28 mouse cellular contexts compared by ENCODE assay signal in the genomic region with DNA sequence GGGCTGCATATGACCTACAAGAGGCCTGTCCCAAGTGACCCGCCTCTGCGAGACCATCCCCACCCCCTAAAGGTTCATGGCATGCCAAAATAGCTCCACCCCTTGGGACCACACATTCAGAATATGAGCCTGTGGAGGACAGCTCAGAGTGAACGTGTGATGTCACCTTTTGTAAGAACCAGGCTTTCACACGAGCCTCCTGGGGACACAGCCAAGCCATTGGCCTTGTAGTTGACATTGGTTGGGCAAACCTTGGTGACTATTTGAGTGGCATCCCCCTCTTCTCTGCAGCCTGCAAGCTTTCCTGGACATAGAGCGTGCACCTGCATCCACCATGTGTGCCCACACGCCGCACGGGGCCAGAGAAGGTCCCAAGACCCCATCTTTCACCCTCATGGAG. TPM values are rescaled to one million over a fixed set of nuclear protein-coding genes. Genes with fewer than 3 reads are reported as not detected.
"Had no signal": no experiment of that assay in that cellular context is flagged by ENCODE, and none has a peak within 500 bp of the region (broad histone marks: within the 10 kb centered on the region; RNA-seq: fewer than 3 reads in every experiment).

No protein-coding gene starts in this region.

- H3K4me2 ChIP-seq: kidney, embryonic 15.5 days; limb, embryonic 12.5 days; limb, embryonic 15.5 days; liver, embryonic 11.5 days; lung, embryonic 14.5 days; midbrain, embryonic 15.5 days; neural tube, embryonic 12.5 days; neural tube, embryonic 15.5 days had no signal

- H3K27me3 ChIP-seq: limb, embryonic 15.5 days; midbrain, embryonic 15.5 days; neural tube, embryonic 12.5 days; neural tube, embryonic 15.5 days had no signal

- H3K27ac ChIP-seq: kidney, embryonic 15.5 days; limb, embryonic 12.5 days; limb, embryonic 15.5 days; liver, embryonic 14.5 days; macrophage; midbrain, embryonic 10.5 days; midbrain, embryonic 15.5 days; neural tube, embryonic 12.5 days; neural tube, embryonic 15.5 days; stomach, postnatal 0 days had no signal

- DNase-seq: kidney, adult 8-10 months; kidney, postnatal 10 days; kidney, postnatal 36 days; left cerebral cortex, postnatal 4 days; liver, postnatal 0 days; lung, embryonic 14.5 days; right cerebral cortex, adult 18-20 months; right cerebral cortex, postnatal 14 days; right cerebral cortex, postnatal 4 days; thymus, adult 2 months; thymus, postnatal 14 days; thymus, postnatal 4 days had no signal

- H3K4me3 ChIP-seq: kidney, embryonic 15.5 days; limb, embryonic 12.5 days; limb, embryonic 15.5 days; megakaryocyte, embryonic 14.5 days; midbrain, embryonic 10.5 days; midbrain, embryonic 15.5 days; neural tube, embryonic 12.5 days; neural tube, embryonic 15.5 days had no signal

- ATAC-seq: liver, postnatal 0 days; lung, postnatal 0 days; midbrain, embryonic 15.5 days had no signal

- H3K36me3 ChIP-seq: kidney, embryonic 15.5 days; limb, embryonic 12.5 days; limb, embryonic 15.5 days; midbrain, embryonic 10.5 days; midbrain, embryonic 15.5 days; neural tube, embryonic 12.5 days; neural tube, embryonic 15.5 days had no signal

- H3K9me3 ChIP-seq: kidney, embryonic 15.5 days; limb, embryonic 12.5 days; limb, embryonic 15.5 days; megakaryocyte, embryonic 14.5 days; midbrain, embryonic 10.5 days; midbrain, embryonic 15.5 days; neural tube, embryonic 12.5 days; neural tube, embryonic 15.5 days had no signal

- H3K9ac ChIP-seq: kidney, embryonic 15.5 days; limb, embryonic 12.5 days; limb, embryonic 15.5 days; liver, embryonic 14.5 days; liver, postnatal 0 days; lung, embryonic 14.5 days; midbrain, embryonic 15.5 days; neural tube, embryonic 12.5 days; neural tube, embryonic 15.5 days had no signal

- H3K4me1 ChIP-seq: midbrain, embryonic 15.5 days had no signal

RNA-seq across cellular contexts. Expression of a gene that starts 15.4 kb away (rescaled TPM):
- total RNA-seq: layer of hippocampus, postnatal 10 days; left cerebral cortex, adult 8-10 months; left cerebral cortex, postnatal 14 days; left cerebral cortex, postnatal 4 days had no signal
- polyA plus RNA-seq: limb, embryonic 12.5 days; limb, embryonic 15.5 days; liver, embryonic 14.5 days; liver, postnatal 0 days; lung, embryonic 14.5 days; macrophage; midbrain, embryonic 10.5 days; neural tube, embryonic 12.5 days; neural tube, embryonic 15.5 days had no signal

RNA-seq across cellular contexts. Expression of a gene that starts 24.5 kb away (rescaled TPM):
- polyA plus RNA-seq: liver, embryonic 11.5 days; liver, embryonic 14.5 days; macrophage had no signal
